Mouse (Mus musculus): ENCODE data around the gene Adra1b. TPM values are rescaled to one million over a fixed set of nuclear protein-coding genes. Genes with fewer than 3 reads are reported as not detected.
A peak's percentile ranks its signal among the peaks of the same experiment; 100 is the strongest.

Adra1b gene
- polyA plus RNA-seq, 1 experiment from 2014 or later: 4.4 TPM

- no peak overlapping the region for H3K9ac ChIP-seq
- H3K27ac ChIP-seq: no peak overlapping the region
- H3K9me3 ChIP-seq: no peaks in the 10 kb centered on the region
- no peaks in the 10 kb centered on the region for H3K36me3 ChIP-seq
- H3K27me3 ChIP-seq: peaks cover 7% of the 10 kb centered on the region
- no peak for ATAC-seq (ENCODE audit: low FRiP score)
- H3K4me2 ChIP-seq: no peak overlapping the region
- WGBS: 76% methylated on average over 2 of the region's 2 CpGs
- no peak overlapping the region for H3K4me3 ChIP-seq
- peaks cover 8% of the 10 kb centered on the region for H3K4me1 ChIP-seq (replicated peaks)
Measured at GRCm38 (mm10) chr11:43751542-43751941, 149.5 kb downstream of the Adra1b start.

GRCm38 (mm10) chr11:43747233-43748226 is 153.5 kb downstream of the Adra1b start, which contains the start of gene Ttc1:
Gene Ttc1 (minus strand): TSS chr11:43748008.
- WGBS: 4% methylated on average over 47 of the region's 47 CpGs

GRCm38 (mm10) chr11:43728737-43729301 is 172.2 kb downstream of the Adra1b start:
- 89% methylated on average over 7 of the region's 7 CpGs for WGBS

More at GRCm38 (mm10) chr11:43747233-43748226, 153.5 kb downstream of the Adra1b start, which contains the start of gene Ttc1:
- Histone ChIP-seq H3K9me3 (no peaks in the 10 kb centered on the region), H3K27ac (peak within 1 kb of the TSS; percentile 74), H3K4me2 (peak within 1 kb of the TSS; percentile 94), H3K4me1 (replicated peaks) (peaks cover 9% of the 10 kb centered on the region), H3K9ac (peak within 1 kb of the TSS; percentile 83), H3K36me3 (peaks cover 26% of the 10 kb centered on the region), H3K4me3 (peak within 1 kb of the TSS; percentile 71), H3K27me3 (no peaks in the 10 kb centered on the region)
- ATAC-seq (ENCODE audit: low FRiP score): peak; percentile 98

GRCm38 (mm10) chr11:43727796-43728195 is 173.2 kb downstream of the Adra1b start:
- WGBS: 87% methylated on average over 7 of the region's 7 CpGs
- Histone ChIP-seq H3K4me2 (no peak overlapping the region), H3K4me3 (no peak overlapping the region), H3K4me1 (replicated peaks) (no peaks in the 10 kb centered on the region), H3K27ac (no peak overlapping the region), H3K9me3 (no peaks in the 10 kb centered on the region), H3K36me3 (peaks cover 59% of the 10 kb centered on the region), H3K27me3 (no peaks in the 10 kb centered on the region), H3K9ac (no peak overlapping the region)
- no peak for ATAC-seq (ENCODE audit: low FRiP score)

More at GRCm38 (mm10) chr11:43728737-43729301, 172.2 kb downstream of the Adra1b start:
- Histone ChIP-seq H3K4me1 (replicated peaks) (no peaks in the 10 kb centered on the region), H3K9me3 (no peaks in the 10 kb centered on the region), H3K4me2 (no peak overlapping the region), H3K36me3 (peaks cover 63% of the 10 kb centered on the region), H3K4me3 (no peak overlapping the region), H3K27ac (no peak overlapping the region), H3K27me3 (no peaks in the 10 kb centered on the region), H3K9ac (no peak overlapping the region)
- no peak for ATAC-seq (ENCODE audit: low FRiP score)

Other genes starting within 250 kb of the Adra1b start
- 33.4 and 36.3 TPM in 2 replicates for gene Pwwp2a, start 219.2 kb downstream of the Adra1b start, polyA plus RNA-seq (2015; fragmentation: Nextera tagmentation; extraction: Ambion mirVana)
- 91.9 and 94.2 TPM in 2 replicates for gene Ttc1, start 153.2 kb downstream of the Adra1b start, polyA plus RNA-seq (2015; fragmentation: Nextera tagmentation; extraction: Ambion mirVana)